Mouse (Mus musculus) A20 (cell line): ENCODE data around the gene Olfr71.

Source experiments
- DNase-seq: peaks from one replicate; pipeline ENCODE4 v3.0.0-alpha.2; 2011; ENCODE audit warnings: low read depth, low spot score

The Olfr71 gene

GRCm38 (mm10) chr4:43709869-43710268 is at the start of gene Olfr71:
Gene Olfr71, minus strand, starts transcription at chr4:43710255.
- no peak for DNase-seq

DNA sequence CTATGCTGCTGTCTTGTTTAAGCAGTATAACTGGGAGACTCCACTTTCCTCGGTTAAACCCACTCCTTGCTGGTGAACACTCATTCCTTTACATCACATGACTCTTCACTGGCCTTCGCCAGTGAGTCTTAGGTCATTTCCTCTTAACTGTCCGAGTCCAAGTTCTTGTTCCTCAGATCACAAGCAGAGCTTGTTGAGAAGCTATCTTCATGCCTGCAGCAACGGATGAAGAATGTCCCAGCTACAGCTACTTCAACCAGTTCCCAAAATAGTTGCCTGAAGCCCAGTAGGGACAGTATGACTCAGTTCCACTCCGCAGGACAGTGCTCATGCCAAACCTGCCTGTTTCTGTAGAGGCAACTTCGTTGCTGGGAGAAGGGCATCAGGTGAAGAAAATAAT is 47.2 kb upstream of the Olfr71 start:
- no peak for DNase-seq

DNA sequence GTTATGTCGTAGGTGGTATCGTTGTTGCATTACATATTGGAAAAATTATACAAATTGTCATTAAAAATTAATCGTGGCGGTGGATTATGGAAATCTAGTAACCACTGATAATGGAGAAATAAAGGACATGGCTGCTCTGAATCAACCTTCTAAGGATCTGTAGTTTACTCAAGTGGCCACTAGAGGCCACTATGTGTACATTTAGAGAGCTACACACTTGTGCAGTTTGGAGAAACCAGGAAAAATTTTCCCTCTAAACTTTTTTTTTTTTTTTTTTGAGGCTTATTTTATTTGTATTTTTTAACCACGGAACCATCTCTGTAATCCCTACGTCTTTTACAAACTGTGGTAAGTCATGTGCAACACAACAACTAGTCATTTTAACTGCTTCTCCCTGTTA is 35.1 kb upstream of the Olfr71 start:
- DNase-seq = peak; percentile 22

- DNase-seq = no peak
Measured at GRCm38 (mm10) chr4:43743099-43743498, 33.0 kb upstream of the Olfr71 start.

- DNase-seq = no peak
Measured at GRCm38 (mm10) chr4:43742637-43743036, 32.6 kb upstream of the Olfr71 start.

DNA sequence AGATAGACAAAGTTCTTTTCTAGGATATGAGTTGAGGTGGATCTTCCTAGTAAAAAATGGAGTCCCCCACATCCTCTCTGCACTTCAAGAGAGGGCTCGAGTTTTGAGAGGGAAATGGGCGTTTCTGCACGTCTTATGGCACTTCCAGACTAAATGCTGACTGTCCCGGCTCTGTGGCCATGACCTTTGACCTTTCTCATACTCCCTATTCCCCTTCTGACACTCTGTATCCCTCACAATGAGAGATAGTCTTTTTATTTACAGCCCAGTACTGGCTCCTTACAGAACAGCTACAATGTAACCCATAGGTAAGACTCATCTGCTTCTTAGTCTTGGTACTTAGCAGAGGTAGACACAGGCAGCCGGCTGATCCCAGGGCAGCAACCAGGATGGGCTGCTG is 31.5 kb upstream of the Olfr71 start:
- DNase-seq = no peak

- DNase-seq = no peak
Measured at GRCm38 (mm10) chr4:43738989-43739674, 29.1 kb upstream of the Olfr71 start.

- no peak for DNase-seq
Measured at GRCm38 (mm10) chr4:43737144-43737543, 27.1 kb upstream of the Olfr71 start.

DNA sequence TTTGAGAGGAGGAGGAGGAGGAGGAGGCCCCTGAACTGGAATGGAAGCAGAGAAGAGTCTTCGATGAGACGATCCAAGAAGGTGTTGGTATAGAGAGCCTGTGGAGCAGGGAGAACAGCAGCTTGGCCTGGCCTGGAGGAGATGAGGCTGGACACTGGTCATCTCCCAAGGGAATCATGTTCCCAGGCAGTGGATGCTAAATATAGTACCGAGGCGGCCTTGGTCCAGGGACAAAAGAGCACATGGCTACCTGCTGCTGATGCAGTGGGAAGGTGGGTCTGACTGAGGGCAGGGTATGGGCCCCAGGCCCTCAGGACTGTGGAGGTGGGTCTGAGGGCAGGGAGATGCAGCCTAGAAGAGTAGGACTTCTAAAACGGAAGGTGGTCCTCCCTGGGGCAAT is 23.1 kb upstream of the Olfr71 start:
- no peak for DNase-seq

- DNase-seq = no peak
Measured at GRCm38 (mm10) chr4:43732171-43732570, 22.1 kb upstream of the Olfr71 start.

- peak; percentile 24 for DNase-seq
Measured at GRCm38 (mm10) chr4:43730750-43731297, 20.8 kb upstream of the Olfr71 start.

- no peak for DNase-seq
Measured at GRCm38 (mm10) chr4:43729794-43730550, 19.9 kb upstream of the Olfr71 start, which contains the start of gene Spaar. Gene Spaar, plus strand, starts transcription at chr4:43730034.

DNA sequence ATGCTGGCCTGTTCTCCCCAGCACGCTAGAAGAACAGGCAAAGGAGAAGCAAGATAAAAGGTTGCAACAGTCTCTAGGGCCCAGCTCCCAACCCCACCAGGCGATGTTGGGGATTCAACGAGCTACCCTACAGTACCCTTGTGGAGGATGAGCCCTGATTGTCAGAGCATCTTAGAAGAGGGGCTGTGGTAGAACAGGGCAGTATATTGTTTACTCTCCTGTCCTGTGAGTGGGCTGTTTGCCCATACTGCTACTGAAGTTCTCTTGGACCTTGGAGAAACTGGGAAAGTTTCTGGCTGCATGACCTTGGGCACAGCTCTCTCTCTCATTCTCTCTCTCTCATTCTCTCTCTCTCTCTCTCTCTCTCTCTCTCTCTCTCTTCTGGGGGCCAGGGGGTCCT is 19.1 kb upstream of the Olfr71 start:
- DNase-seq = no peak

- DNase-seq = no peak
Measured at GRCm38 (mm10) chr4:43728576-43728954, 18.5 kb upstream of the Olfr71 start.

DNA sequence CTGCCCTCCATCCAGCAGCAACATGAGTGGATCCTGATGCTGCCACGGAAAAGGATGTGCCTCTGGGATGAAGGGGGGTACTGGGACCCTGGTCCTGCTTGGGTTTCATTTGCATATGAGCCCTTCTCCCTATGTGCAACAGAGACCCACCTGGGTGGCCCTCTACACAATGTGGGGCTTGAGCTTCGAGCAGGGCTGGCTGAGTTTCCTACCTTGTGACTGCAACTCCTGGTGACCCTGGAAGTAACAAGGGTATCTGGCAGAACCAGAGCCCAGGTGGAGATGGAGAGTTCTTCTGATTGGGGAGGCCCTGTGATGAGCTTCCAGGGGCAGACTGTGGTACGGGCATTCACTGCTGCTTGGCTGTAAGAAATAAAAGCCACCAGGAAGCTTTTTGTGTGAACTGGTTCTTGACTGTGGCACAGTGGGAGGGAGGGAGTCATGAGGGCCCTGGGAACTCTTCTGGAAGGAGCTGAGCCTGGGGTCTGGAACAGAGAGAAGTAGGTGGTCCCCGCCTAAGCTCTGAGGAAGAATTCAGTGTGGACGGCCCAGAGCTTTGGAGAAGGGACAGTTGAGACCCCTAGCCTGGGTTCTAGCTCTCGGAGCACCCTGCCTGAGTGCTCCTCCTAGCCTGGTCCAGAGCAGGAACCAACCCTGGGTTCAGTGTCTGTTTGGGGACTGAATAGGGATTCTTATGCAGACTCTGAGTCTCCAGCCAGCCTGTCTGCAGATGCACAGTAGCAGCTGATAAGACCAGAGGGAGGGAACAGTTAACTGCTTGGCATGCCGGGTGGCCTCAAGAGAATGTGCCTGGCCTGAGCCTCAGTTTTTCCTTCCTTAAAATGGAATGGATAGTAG is 17.9 kb upstream of the Olfr71 start:
- no peak for DNase-seq

DNA sequence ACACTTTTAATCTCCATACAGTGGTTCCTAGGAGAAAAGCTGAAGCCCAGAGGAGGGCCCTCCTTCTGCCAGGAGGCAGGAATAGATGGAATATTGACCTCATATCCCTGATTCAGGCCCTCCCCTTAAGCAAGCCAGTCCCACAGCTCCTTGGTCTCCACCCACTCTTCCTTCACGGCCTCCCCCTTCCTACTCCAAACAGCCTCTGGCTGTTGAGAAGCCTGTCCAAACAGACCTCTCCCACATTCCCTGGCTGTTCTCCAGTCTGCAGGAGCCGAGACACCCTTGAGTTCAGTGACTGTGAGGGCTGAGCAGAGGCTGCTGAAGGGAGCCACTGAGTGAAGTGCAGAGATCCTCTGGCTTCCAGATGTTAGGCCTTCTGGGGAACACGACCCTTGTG is 16.9 kb upstream of the Olfr71 start, which contains the start of gene Hrct1:
Gene Hrct1, plus strand, starts transcription at position 194 of the 400 bp plus-strand sequence.
- DNase-seq = no peak

DNA sequence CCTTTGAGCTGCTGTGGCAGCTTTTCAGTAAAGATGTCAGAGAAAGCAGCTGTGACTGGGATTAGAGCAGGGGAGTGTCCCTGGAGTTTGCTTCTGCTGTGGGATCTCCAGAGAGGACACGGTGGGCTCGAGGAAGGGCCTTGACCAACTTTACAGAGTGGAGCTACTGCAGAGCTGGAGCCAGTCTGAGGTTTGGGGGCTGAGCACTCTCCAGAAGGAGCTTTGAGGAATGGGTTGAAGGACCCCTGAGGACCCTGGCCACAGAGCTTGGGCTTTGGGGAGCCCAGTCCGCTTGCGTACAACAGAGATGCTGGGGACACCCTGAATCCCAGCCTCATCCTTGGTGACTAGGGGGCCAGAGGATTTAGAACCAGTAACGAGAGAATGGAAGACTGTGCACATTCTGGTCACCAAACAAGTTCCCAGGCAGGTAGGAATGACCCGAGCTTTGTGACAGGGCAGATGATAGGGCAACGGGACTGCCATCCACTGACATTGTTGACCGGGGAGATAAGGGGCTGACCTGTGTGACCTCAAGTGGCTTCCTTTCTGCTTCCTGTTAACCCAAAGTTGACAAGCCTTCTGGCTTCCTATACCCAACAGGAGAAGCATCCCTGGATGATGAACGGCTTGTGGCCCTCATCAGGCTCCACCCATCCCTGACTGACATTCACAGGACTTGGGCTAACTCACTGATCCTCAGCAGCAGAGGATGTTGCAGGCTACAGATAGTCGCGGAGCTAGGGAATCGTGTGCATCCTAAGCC is 16.4 kb upstream of the Olfr71 start:
- DNase-seq = no peak

DNA sequence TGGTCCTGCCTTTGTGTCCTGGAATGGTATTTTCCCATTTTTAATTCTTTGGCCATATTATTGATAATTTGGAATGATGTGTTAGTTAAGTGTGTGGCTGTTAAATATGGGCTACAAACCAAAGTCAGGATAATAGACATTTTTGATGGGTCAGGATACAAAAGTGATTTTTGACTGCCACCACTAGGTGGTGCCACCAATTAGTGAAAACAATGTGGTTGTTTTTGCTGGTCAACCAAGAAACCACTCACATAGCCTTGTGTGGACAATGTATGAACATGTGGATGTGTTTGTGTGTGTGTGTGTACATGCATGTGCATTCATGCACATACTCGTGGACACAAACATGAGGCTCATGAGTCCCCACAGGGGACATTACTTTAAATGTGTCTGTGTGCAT is 14.7 kb upstream of the Olfr71 start:
- peak; percentile 44 for DNase-seq

DNA sequence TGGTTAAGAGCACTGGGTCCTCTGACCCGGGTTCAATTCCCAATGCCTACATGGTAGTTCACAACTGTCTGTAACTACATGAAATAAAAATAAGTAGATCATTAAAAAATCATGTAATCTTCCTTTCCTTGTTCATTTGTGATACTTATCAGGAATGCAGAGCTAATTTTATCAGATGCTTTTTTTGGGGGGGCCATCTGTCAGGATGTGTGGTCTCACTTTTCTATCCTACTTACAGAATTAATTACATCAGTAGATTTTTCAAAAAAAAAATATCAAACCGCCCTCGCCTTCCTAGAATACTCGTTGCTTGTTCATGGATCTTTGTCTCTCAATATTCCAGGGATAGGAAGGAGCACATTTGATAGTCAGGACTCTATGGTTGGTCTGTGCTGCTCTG is 12.1 kb upstream of the Olfr71 start:
- DNase-seq = no peak

GRCm38 (mm10) chr4:43720491-43721228 is 10.6 kb upstream of the Olfr71 start:
- DNase-seq = no peak
